15 mouse cellular contexts compared by ENCODE assay signal in the genomic region with DNA sequence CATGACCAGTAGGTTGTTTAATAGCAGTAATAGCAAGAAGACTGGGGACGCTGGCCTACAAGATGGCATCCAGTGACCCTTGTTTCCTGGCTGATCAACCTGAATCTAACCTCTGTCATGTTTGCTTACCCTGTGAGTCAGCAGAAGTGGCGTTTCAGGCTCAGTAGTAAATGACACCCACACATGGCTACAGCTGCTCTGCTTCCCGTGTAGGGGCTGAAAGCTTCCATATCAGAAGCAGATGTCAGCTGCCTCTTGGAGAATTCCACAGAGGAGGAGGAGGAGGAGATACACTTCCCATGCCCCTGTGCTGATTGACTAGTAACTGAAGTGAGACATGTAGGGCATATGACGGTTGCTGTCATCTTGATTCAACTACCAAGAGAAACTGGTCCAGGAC.
A peak's percentile ranks its signal among the peaks of the same experiment; 100 is the strongest.
DNase-seq lines count a peak whose midpoint lies in the region; ATAC-seq lines count a peak whose summit lies in the region.
"Had no signal": no experiment of that assay in that cellular context is flagged by ENCODE, and none has a peak within 500 bp of the region (broad histone marks: within the 10 kb centered on the region; RNA-seq: fewer than 3 reads in every experiment).

No protein-coding gene starts in this region.

- H3K27me3 ChIP-seq in heart, embryonic 10.5 days (ENCODE audit: insufficient read depth, poor library complexity, severe bottlenecking) = no peaks in the 10 kb centered on the region
- no peaks in the 10 kb centered on the region for H3K27me3 ChIP-seq in heart, embryonic 12.5 days (replicated peaks)
- no peaks in the 10 kb centered on the region for H3K27me3 ChIP-seq in embryonic facial prominence, embryonic 10.5 days (replicated peaks; ENCODE audit: low read depth, poor library complexity, severe bottlenecking)
- no peaks in the 10 kb centered on the region for H3K27me3 ChIP-seq in intestine, embryonic 15.5 days (replicated peaks)
- H3K27me3 ChIP-seq: forebrain, embryonic 15.5 days; midbrain, embryonic 15.5 days had no signal

- no peak overlapping the region for H3K27ac ChIP-seq in heart, embryonic 10.5 days
- no peak overlapping the region for H3K27ac ChIP-seq in heart, embryonic 12.5 days (ENCODE audit: poor library complexity, severe bottlenecking)
- no peak overlapping the region for H3K27ac ChIP-seq in embryonic facial prominence, embryonic 10.5 days (replicated peaks)
- H3K27ac ChIP-seq in intestine, embryonic 15.5 days = no peak overlapping the region
- H3K27ac ChIP-seq: forebrain, embryonic 15.5 days; midbrain, embryonic 15.5 days had no signal

- H3K4me2 ChIP-seq in heart, embryonic 12.5 days = no peak overlapping the region
- H3K4me2 ChIP-seq in intestine, embryonic 15.5 days (replicated peaks) = no peak overlapping the region
- H3K4me2 ChIP-seq: forebrain, embryonic 15.5 days; lung, embryonic 14.5 days; midbrain, embryonic 15.5 days had no signal

- no peak overlapping the region for H3K4me3 ChIP-seq in heart, embryonic 10.5 days
- no peak overlapping the region for H3K4me3 ChIP-seq in heart, embryonic 12.5 days
- no peak overlapping the region for H3K4me3 ChIP-seq in embryonic facial prominence, embryonic 10.5 days
- no peak overlapping the region for H3K4me3 ChIP-seq in intestine, embryonic 15.5 days (replicated peaks)
- H3K4me3 ChIP-seq: forebrain, embryonic 15.5 days; midbrain, embryonic 15.5 days had no signal

- H3K4me1 ChIP-seq in heart, embryonic 10.5 days = peaks cover 3% of the 10 kb centered on the region; the same call in 1 of the 2 replicates
- H3K4me1 ChIP-seq in heart, embryonic 12.5 days (replicated peaks) = peaks cover 3% of the 10 kb centered on the region; the same call in 1 of the 2 replicates
- peaks cover 5% of the 10 kb centered on the region for H3K4me1 ChIP-seq in embryonic facial prominence, embryonic 10.5 days
- H3K4me1 ChIP-seq in intestine, embryonic 15.5 days (replicated peaks) = no peaks in the 10 kb centered on the region
- H3K4me1 ChIP-seq: forebrain, embryonic 15.5 days; midbrain, embryonic 15.5 days had no signal

- H3K36me3 ChIP-seq in heart, embryonic 10.5 days = no peaks in the 10 kb centered on the region
- H3K36me3 ChIP-seq in heart, embryonic 12.5 days = no peaks in the 10 kb centered on the region
- no peaks in the 10 kb centered on the region for H3K36me3 ChIP-seq in embryonic facial prominence, embryonic 10.5 days (replicated peaks)
- H3K36me3 ChIP-seq in intestine, embryonic 15.5 days = no peaks in the 10 kb centered on the region
- H3K36me3 ChIP-seq: forebrain, embryonic 15.5 days; midbrain, embryonic 15.5 days had no signal

- no peaks in the 10 kb centered on the region for H3K9me3 ChIP-seq in heart, embryonic 10.5 days
- no peaks in the 10 kb centered on the region for H3K9me3 ChIP-seq in heart, embryonic 12.5 days (replicated peaks)
- H3K9me3 ChIP-seq in embryonic facial prominence, embryonic 10.5 days = no peaks in the 10 kb centered on the region
- no peaks in the 10 kb centered on the region for H3K9me3 ChIP-seq in intestine, embryonic 15.5 days
- H3K9me3 ChIP-seq: forebrain, embryonic 15.5 days; midbrain, embryonic 15.5 days had no signal

- DNase-seq in heart, embryonic 10.5 days (ENCODE audit: low spot score) = peak; percentile 74
- peak; percentile 33 for DNase-seq in layer of hippocampus, adult 9-11 months
- no peak for DNase-seq in layer of hippocampus, postnatal 25 days (ENCODE audit: extremely low spot score in 1 of 2, low spot score in 1 of 2)
- DNase-seq in embryonic facial prominence, embryonic 10.5 days (ENCODE audit: low spot score) = peak; percentile 65
- DNase-seq in retina, postnatal 1 day = peak; percentile 26
- DNase-seq: cerebellum, postnatal 36 days; gastrocnemius, postnatal 14 days; heart, postnatal 36 days; lung, embryonic 14.5 days; thymus, postnatal 14 days had no signal

- WGBS in heart, embryonic 10.5 days = 28% methylated on average over 4 of the region's 4 CpGs
- WGBS in heart, embryonic 12.5 days = 22% methylated on average over 4 of the region's 4 CpGs
- WGBS in embryonic facial prominence, embryonic 10.5 days = 30% methylated on average over 4 of the region's 4 CpGs
- WGBS in intestine, embryonic 15.5 days = 44% methylated on average over 4 of the region's 4 CpGs

- ATAC-seq in heart, embryonic 12.5 days (ENCODE audit: insufficient number of reproducible peaks, low FRiP score) = no peak; the same call in 1 of the 2 replicates
- ATAC-seq in intestine, embryonic 15.5 days = no peak
- ATAC-seq: forebrain, embryonic 15.5 days; inflammation-experienced regulatory T-cells, adult 6 months; midbrain, embryonic 15.5 days had no signal

- no peak overlapping the region for H3K9ac ChIP-seq in heart, embryonic 12.5 days
- H3K9ac ChIP-seq in intestine, embryonic 15.5 days = no peak overlapping the region
- H3K9ac ChIP-seq: forebrain, embryonic 15.5 days; lung, embryonic 14.5 days; midbrain, embryonic 15.5 days had no signal

Comparison
In these comparisons a context has a peak if more than half of its experiments do, and no peak if none do; other contexts are left out.
1. DNase-seq: peak in heart, embryonic 10.5 days (single experiment), layer of hippocampus, adult 9-11 months (single experiment), embryonic facial prominence, embryonic 10.5 days (single experiment) and retina, postnatal 1 day (single experiment); none in layer of hippocampus, postnatal 25 days (0 of 2).